Mouse (Mus musculus) lung, embryonic 14.5 days (tissue): ENCODE measurements around the gene Sar1a. TPM values are rescaled to one million over a fixed set of nuclear protein-coding genes. Genes with fewer than 3 reads are reported as not detected.
A peak's percentile ranks its signal among the peaks of the same experiment; 100 is the strongest.

Experiments
- ATAC-seq: fragments of 200-750 bp; cut with Nextera tagmentation; 2 replicates; pipeline ENCODE4 v1.8.0; 2017; ENCODE audit warnings: mild to moderate bottlenecking, moderate TSS enrichment, moderate library complexity; ENCODE audit not compliant: insufficient read depth
- DNase-seq: peaks from one replicate; pipeline ENCODE4 v3.0.0-alpha.2; 2015
- H3K27ac ChIP-seq: fragments of 300-500 bp; sonication (generic); 2 replicates; pipeline ENCODE4 v1.5.1; 2014; ENCODE audit warnings: low read depth, mild to moderate bottlenecking, moderate library complexity
- H3K27me3 ChIP-seq: fragments of 300-500 bp; sonication (generic); 2 replicates; pipeline ENCODE4 v1.6.1; 2014; ENCODE audit warnings: low read length, control low read depth; ENCODE audit not compliant: insufficient read depth
- H3K36me3 ChIP-seq: fragments of 300-500 bp; sonication (generic); 2 replicates; pipeline ENCODE4 v1.6.1; 2014; ENCODE audit warnings: control low read depth; ENCODE audit not compliant: insufficient read depth
- H3K4me1 ChIP-seq: fragments of 300-500 bp; sonication (generic); 2 replicates; pipeline ENCODE4 v1.6.1; 2014; ENCODE audit warnings: antibody characterized with exemption, control low read depth; ENCODE audit not compliant: insufficient read depth
- H3K4me2 ChIP-seq: fragments of 300-500 bp; sonication (generic); 2 replicates; pipeline ENCODE4 v1.6.1; 2014; ENCODE audit warnings: mild to moderate bottlenecking
- H3K4me3 ChIP-seq: fragments of 300-500 bp; sonication (generic); 2 replicates; pipeline ENCODE4 v1.5.1; 2014; ENCODE audit warnings: low read depth, low read length
- H3K9ac ChIP-seq: fragments of 300-500 bp; sonication (generic); 2 replicates; pipeline ENCODE4 v1.6.1; 2014
- H3K9me3 ChIP-seq: fragments of 300-500 bp; sonication (generic); 2 replicates; pipeline ENCODE4 v1.6.1; 2016; ENCODE audit warnings: low read depth, low read length, control low read depth
- CTCF ChIP-seq: IDR thresholded peaks from 2 replicates; pipeline ENCODE4 v1.5.1; 2016; ENCODE audit warnings: antibody characterized with exemption, low read depth
- WGBS: fragments of 180-500 bp; shearing (Covaris S2); extraction: QIAGEN DNeasy Blood & Tissue Kit; methylation state at CpG from one replicate; pipeline ENCODE4 v1.1.7; 2014; 5-methylcytosine and 5-hydroxymethylcytosine counted together
- polyA plus RNA-seq: library from polyadenylated mRNA; unstranded; fragments of >200 nt; fragmentation: Nextera tagmentation; extraction: Ambion mirVana; gene quantifications from 2 replicates; pipeline ENCODE4 v1.2.1, GENCODE M21; 2014

Sar1a gene
- polyA plus RNA-seq, 1 experiment from 2014 or later: 265 TPM

GRCm38 (mm10) chr10:61715996-61716864 is 36.1 kb downstream of the Sar1a start:
- no peak for TF ChIP-seq CTCF
- Histone ChIP-seq H3K36me3 (no peaks in the 10 kb centered on the region), H3K9ac (no peak overlapping the region), H3K9me3 (no peaks in the 10 kb centered on the region), H3K4me2 (peak overlapping the region; percentile 76), H3K27ac (no peak overlapping the region), H3K27me3 (no peaks in the 10 kb centered on the region), H3K4me3 (no peak overlapping the region), H3K4me1 (0 out of 2 replicates have a peak, but pooled peaks cover 3% of the 10 kb centered on the region)
- DNase-seq: no peak
- WGBS: 64% methylated on average over 7 of the region's 7 CpGs
- ATAC-seq: no peak

DNA sequence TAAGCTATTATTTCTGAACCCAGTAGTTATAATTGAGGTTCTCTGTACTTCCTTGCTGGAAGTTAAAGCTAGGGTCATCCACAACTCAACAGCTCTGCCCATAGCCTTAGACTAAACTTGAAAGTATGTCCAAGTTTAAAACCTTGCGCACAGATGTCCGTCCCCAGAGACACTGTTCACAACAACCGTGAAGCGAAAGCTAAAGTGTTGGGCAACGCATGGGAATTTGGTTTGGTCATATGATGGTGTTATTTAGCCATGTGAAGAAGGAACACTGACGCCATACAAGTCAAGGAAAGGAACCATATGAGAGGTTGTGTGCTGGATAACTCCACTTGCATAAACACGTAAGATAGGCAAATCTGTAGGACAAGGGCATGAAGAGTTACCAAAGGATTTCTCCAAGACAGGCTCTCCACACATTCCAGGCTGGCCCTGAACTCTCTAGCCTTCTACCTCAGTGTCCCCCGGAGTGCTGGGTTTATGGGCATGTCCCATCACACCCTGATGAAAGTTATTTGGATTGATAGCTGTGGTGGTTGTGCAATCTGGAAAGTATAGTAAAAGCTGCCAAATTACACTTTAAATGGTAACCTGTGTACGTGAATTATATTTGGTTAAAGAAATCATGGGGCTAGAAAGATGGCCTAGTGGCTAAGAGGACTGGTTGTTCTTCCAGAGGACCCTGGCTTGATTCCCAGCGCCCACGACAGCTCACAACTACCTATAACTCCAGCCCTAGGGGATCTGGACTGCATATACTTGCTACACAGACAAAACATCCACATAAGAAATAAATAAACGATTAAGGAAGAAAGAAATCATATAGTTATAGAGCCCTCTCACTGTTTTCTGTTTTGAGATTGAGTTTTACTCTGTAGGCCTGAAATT is 37.6 kb downstream of the Sar1a start:
- Histone ChIP-seq H3K27me3 (no peaks in the 10 kb centered on the region), H3K9ac (no peak overlapping the region), H3K9me3 (no peaks in the 10 kb centered on the region), H3K4me3 (no peak overlapping the region), H3K36me3 (no peaks in the 10 kb centered on the region), H3K4me1 (0 out of 2 replicates have a peak, but pooled peaks cover 3% of the 10 kb centered on the region), H3K27ac (no peak overlapping the region), H3K4me2 (no peak overlapping the region)
- WGBS: 86% methylated on average over 12 of the region's 12 CpGs
- no peak for TF ChIP-seq CTCF
- ATAC-seq: no peak
- no peak for DNase-seq

- H3K36me3 ChIP-seq: no peaks in the 10 kb centered on the region
- H3K9me3 ChIP-seq: no peaks in the 10 kb centered on the region
- no peak overlapping the region for H3K27ac ChIP-seq
- TF ChIP-seq CTCF: no peak
- DNase-seq: no peak
- no peak overlapping the region for H3K9ac ChIP-seq
- WGBS: 82% methylated on average over 7 of the region's 7 CpGs
- H3K27me3 ChIP-seq: no peaks in the 10 kb centered on the region
- ATAC-seq: no peak
- no peak overlapping the region for H3K4me3 ChIP-seq
- H3K4me1 ChIP-seq: 0 out of 2 replicates have a peak, but pooled peaks cover 3% of the 10 kb centered on the region
- H3K4me2 ChIP-seq: no peak overlapping the region
Observed at GRCm38 (mm10) chr10:61720331-61720730, 40.2 kb downstream of the Sar1a start.

DNA sequence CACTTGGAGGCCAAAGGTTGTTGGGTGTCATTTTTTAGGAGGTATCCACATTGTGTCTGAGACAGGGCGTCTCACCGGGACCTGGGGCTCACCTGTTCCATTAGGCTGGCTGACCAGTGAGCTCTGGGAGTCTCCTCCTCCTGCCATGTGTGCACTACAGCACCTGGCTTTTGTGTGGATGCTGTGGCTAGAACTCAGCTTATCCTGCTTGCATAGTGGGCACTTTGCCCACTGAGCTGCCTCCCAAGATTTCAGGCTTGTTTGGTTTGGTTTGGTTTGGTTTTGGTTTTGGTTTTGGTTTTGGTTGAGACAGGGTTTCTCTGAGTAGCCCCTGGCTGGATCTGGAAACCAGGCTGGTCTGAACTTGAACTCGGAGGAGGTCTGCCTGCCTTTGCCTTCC is 42.1 kb downstream of the Sar1a start:
- no peaks in the 10 kb centered on the region for H3K9me3 ChIP-seq
- ATAC-seq: no peak

GRCm38 (mm10) chr10:61723271-61723670 is 43.2 kb downstream of the Sar1a start:
- ATAC-seq (no peak), DNase-seq (no peak)
- Histone ChIP-seq H3K4me3 (no peak overlapping the region), H3K9ac (no peak overlapping the region), H3K27ac (no peak overlapping the region), H3K9me3 (no peaks in the 10 kb centered on the region), H3K4me1 (no peaks in the 10 kb centered on the region), H3K27me3 (no peaks in the 10 kb centered on the region), H3K4me2 (no peak overlapping the region), H3K36me3 (no peaks in the 10 kb centered on the region)
- WGBS: 73% methylated on average over 6 of the region's 6 CpGs
- TF ChIP-seq CTCF: no peak

More for the DNA sequence above, 42.1 kb downstream of the Sar1a start:
- Histone ChIP-seq H3K4me2 (no peak overlapping the region), H3K27ac (no peak overlapping the region), H3K9ac (no peak overlapping the region), H3K4me1 (no peaks in the 10 kb centered on the region), H3K27me3 (no peaks in the 10 kb centered on the region), H3K4me3 (no peak overlapping the region), H3K36me3 (no peaks in the 10 kb centered on the region)
- TF ChIP-seq CTCF: no peak
- DNase-seq: no peak
- 60% methylated on average over 3 of the region's 3 CpGs for WGBS

DNA sequence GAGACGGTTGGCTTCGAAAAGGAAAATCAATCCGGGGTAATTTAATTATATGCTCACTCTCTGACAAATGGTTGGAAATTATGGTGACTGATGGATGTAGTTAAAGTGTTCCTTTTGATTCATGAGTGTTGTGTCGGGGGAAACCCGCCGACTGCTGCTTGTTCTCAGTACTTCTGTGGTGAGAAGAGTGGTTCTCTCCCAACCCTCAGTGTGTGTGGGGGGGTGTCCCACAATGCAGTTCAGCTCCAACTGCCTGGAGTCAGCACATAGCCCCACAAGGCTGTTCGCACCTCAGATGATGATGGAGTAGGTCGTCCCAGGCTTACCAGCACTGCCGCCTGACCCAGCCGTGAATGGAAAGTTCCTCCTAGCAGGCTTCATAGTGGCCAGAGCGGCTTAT is 49.1 kb downstream of the Sar1a start:
- H3K4me1 ChIP-seq: no peaks in the 10 kb centered on the region
- H3K9me3 ChIP-seq: no peaks in the 10 kb centered on the region
- 0 out of 2 replicates have a peak, but pooled peaks cover 6% of the 10 kb centered on the region for H3K36me3 ChIP-seq
- no peak for DNase-seq
- no peak for ATAC-seq
- H3K9ac ChIP-seq: no peak overlapping the region
- TF ChIP-seq CTCF: no peak
- WGBS: 73% methylated on average over 11 of the region's 11 CpGs
- no peak overlapping the region for H3K4me3 ChIP-seq
- no peaks in the 10 kb centered on the region for H3K27me3 ChIP-seq
- no peak overlapping the region for H3K4me2 ChIP-seq
- H3K27ac ChIP-seq: no peak overlapping the region

GRCm38 (mm10) chr10:61730171-61730570 is 50.1 kb downstream of the Sar1a start:
- no peaks in the 10 kb centered on the region for H3K9me3 ChIP-seq
- no peaks in the 10 kb centered on the region for H3K4me1 ChIP-seq
- no peak overlapping the region for H3K4me2 ChIP-seq
- no peak overlapping the region for H3K27ac ChIP-seq
- no peak overlapping the region for H3K9ac ChIP-seq
- H3K36me3 ChIP-seq: 0 out of 2 replicates have a peak, but pooled peaks cover 6% of the 10 kb centered on the region
- TF ChIP-seq CTCF: no peak
- DNase-seq (no peak), ATAC-seq (no peak)
- H3K4me3 ChIP-seq: no peak overlapping the region
- H3K27me3 ChIP-seq: no peaks in the 10 kb centered on the region
- 93% methylated on average over 6 of the region's 6 CpGs for WGBS
